Mouse (Mus musculus): ENCODE results near the gene Got1.

Gene Got1

DNA sequence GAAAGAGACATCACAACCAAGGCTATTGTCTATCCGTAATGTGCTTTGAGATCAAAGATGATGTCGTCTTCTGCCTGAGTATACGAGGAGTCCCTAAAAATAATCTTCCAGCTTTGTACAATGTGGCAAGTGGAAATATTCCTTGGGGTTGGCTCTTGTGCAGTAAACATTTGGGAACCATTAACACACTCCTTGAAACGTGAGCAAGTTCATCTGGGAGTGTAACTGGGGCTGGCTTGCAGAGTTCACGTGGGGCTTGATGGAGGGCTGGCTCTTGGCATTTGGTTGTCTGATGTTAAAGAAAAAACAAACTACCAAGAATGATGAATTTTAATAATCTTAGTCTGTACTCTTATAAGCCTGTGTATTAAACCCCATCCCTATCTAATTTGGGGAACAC lies 45.0 kb downstream of the Got1 start:
- DNase-seq (ENCODE audit: low spot score in 2 of 2): no peak

DNA sequence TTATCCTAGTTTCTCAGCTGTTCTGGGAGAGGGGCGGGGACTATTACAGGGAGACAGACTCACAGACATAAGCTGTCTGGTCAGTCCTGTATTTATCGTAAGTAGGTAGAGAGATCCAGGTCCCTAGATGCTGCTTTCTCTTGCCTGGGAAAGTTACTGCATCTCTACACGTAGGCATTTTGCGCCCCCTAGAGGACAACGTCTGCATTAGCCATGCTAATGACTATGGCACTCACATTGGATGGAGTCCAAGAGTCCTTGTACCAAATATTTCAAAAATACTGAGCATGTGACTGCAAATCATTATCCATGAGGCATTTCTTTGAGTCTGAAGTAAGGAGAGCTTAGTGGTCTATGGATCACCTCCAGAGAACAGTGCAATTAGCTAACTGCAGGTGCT lies 45.5 kb downstream of the Got1 start:
- peak; percentile 48 to 79 for DNase-seq (ENCODE audit: low spot score in 2 of 2)

DNA sequence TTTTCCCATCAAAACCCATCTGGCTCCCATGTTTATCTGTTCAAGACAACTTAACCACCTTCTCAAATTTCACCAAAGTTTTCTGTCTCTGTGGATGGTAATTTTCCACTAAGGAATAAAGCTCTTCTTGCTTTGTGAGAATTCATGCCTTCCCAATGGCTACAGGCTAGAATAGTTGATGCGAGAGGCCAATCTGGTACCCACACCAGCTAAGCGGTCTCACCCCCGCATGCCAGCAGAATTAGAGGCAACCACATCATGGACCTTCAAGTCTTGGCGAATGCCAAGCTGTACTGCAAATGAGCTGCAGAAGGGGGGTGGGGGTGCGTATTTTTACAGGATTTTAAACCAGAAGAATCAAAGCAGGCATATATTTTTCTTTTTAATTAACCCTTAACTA lies 47.0 kb downstream of the Got1 start:
- DNase-seq (ENCODE audit: low spot score in 2 of 2): no peak

DNA sequence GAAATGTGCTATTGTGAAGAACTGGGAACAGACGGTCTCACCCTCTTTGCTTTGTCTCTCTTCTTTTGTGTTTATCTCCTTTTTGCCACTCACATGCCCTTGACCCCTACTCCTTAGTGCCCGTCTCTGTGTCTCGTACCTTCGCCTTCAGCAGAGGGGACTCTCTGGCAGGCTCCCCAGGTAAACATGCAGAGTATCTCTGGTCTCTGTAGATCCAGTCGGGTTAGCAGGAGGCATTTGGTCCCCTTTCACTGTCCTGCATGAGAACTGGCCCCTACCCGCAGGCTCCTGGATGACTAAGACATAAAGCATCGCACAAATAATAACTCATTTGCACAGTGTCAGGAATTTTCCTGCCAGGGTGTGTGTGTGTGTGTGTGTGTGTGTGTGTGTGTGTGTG lies 48.3 kb downstream of the Got1 start:
- no peak for DNase-seq (ENCODE audit: low spot score in 2 of 2)

DNA sequence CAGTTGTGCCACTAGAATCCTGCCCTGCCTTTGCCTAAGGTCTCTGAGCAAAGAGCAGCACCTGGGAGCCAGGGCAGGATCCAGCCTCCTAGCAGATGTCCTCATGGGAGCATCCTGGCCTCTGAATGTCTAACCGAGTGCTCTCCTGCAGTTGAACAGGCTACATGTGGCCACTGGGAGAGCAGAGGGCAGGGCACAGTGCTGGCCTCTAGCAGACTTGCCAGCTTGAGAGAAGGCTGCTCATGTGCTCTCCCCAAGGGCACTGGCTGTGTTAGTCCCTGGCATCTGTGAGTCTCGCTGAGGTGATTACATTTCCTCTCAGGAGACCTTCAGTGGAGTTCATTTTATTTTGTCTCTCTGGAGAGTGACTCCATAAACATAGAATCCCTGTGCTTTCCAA lies 48.8 kb downstream of the Got1 start:
- no peak for DNase-seq (ENCODE audit: low spot score in 2 of 2)

DNA sequence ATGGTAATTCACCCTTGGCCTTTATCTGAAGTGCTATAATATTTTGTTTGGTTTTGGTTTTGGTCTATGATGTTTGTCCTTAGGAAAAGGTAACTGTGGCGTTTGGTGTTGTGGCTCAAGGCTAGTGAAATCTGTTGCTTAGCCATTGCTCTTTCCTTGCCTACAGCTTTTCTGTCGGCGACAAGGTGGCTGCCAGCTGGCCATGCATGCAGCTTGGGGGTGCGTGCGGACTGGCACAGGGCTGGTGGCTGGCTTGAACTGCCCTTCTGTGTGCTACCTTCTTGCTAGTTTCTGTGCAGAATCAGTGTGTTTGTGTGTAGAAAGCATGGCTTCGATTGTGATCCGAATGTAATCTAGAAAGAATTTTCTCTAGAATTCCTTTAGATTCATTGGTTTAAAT lies 51.6 kb downstream of the Got1 start:
- no peak for DNase-seq (ENCODE audit: low spot score in 2 of 2)

DNA sequence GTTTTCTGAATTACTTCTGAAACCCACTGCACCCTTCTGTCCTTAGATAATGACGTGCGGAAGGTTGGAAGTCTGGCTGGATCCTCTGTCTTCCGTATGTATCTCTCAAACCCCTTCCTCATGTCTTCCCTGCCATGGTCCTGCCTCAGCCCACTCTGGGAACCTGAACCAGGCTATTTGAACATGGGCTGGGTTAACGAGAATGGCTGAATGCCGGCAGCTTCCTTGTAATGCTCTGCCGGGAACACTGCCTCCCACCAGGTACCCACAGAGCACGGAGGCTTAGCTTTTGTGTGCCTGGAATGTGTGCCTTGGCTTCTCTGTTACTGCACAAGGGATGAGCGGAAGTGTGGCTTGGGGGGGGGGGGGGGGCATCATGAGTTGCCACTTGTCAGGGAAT lies 52.1 kb downstream of the Got1 start:
- DNase-seq (ENCODE audit: low spot score in 2 of 2): no peak

DNA sequence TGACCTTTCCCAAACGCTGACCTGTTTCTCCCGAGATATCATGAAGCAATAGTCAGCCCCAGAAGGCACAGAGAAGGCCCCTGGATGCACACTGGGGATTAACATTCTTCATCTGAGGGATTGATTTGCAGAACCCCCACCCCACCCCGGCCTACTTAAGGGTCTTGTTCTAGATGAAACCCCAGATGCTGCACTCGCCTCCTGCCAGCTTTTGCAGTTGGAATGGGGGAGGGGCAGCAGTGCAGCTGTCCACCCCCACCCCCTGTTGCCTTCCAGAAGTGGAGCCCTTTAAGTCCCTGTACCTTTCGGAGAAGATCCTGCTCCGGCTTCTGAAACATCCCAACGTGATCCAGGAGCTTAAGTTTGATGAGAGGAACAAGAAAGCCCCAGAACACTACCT lies 55.1 kb downstream of the Got1 start:
- DNase-seq (ENCODE audit: low spot score in 2 of 2): no peak

DNA sequence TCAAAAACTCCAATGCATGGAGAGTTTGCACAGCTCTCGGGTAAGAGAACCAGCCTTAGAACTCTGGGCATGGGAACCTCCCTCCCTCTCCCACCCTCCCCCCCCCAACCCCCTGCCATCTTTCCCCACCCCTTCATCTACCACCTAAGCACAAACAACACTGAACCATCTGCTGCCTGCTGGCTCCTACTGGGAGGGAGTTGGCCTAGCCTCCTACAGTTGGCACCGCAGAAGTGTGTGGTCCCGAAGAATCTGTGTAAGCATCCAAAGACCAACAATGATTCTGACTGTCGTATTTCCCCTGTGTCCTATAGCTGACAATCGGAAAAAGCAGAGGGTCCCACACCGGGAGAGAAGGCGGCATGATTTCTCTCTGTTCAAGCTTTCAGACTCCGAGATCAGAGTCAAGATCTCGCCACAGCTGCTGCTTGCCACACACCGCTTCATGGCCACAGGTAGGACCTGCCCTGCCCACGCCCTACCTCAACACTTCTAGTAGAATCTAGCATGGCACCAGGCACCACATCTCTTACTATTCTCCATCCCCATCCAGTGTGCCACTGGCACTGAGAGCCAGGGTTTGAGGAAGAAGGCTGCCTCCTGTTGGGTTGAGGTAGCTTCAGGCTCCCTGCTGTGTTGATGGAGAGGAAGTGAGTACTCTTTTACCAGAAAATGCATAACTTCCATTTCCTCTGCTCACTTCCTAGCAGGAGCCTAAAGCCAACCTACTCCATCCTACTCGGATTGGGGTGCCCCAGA lies 56.3 kb downstream of the Got1 start:
- no peak for DNase-seq (ENCODE audit: low spot score in 2 of 2)

DNA sequence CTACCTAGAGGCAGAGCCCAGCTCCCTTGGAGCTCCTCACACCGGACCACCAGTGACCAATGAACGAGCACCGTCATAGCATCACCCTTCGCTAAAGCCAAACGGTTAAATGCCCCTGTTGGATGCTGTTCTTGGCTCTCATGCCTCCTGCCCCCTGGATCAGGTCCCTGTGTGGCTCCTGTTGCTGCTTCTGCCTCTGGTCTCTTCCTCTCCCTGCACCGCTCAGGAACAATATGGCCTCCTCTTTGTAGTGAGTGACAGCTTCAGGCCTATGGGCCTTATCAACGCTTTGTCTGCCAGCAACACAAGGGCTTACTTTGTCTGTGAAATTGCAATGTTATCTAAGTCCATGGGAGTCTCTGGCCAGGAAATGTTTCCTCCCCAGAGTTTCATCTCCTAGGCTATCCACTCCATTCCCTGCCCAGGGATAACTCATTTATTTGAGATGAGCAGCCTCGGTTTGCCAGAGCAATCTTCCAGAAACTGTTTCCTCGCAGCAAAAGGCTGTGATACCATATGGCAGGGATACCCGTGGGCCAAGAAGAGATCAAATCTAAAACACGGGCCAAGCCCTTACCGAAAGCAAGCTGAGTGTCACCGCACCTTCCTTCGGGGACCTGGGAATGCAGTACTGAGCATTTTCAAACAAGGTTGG lies 58.7 kb downstream of the Got1 start:
- no peak for DNase-seq (ENCODE audit: low spot score in 2 of 2)

DNA sequence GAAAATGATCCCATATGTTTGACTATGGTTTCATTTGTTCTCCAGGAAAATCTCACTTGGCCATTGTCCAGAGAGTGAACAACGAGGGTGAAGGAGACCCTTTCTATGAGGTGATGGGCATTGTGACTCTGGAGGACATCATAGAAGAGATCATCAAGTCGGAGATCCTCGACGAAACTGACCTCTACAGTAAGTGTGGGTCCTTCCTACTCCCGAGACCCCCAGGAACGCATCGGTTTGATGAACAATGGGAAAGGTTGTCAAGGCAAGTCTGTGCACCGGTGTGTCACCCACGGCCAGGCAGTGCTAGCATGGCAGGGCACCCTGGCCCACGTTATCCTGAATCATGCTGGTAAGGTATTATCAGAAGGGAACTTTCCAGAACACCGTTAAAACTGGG lies 59.3 kb downstream of the Got1 start:
- no peak for DNase-seq (ENCODE audit: low spot score in 2 of 2)

DNA sequence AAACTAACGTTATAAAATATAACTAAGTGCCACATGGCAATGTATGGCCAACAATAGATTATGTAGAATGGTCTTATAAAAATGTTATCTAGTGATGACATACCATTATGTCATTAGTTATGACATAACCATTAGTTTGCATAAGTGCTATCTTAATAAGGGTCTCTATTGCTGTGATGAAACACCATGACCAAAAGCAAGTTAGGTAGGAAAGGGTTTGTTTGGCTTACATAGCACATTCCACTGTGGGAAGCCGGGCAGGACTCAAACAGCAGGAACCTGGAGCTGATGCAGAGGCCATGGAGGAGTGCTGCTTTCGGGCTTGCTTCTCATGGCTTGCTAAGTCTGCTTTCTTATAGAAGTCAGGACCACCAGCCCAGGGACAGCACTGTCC lies 60.1 kb downstream of the Got1 start:
- no peak for DNase-seq (ENCODE audit: low spot score in 2 of 2)

DNA sequence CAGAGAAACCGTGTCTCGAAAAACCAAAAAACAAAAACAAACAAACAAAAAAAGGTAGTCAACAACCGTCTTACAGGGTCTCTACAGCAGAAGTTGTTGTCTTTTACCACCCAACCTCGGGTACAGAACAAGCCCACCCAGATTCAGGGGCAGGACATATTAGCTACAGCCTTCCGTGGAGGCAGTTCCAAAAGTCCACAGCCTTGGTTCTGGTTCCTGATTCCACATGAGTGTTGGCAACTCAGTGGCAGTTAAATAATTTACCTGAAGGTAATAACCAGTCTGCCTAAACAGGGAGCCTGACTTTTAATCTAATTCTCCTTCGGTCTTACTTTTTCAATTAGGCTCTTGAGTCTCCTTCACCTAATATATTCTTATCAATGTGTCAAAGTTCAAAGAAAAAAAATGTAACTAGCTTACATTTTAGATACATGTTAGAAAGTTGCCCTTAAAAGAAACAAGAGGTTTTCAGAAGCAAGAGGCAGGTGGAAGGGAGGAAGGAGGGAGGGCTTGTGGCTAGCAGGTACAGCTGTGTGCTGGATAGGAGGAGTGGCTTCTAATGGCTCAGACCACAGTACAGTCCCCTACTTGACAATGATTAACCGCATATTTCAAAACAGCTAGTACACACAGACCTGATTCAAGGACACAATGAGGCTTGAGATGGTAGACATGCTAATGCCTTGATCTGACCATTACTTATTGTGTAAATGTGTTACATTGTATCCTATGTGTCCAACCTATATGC lies 60.7 kb downstream of the Got1 start:
- no peak for DNase-seq (ENCODE audit: low spot score in 2 of 2)

DNA sequence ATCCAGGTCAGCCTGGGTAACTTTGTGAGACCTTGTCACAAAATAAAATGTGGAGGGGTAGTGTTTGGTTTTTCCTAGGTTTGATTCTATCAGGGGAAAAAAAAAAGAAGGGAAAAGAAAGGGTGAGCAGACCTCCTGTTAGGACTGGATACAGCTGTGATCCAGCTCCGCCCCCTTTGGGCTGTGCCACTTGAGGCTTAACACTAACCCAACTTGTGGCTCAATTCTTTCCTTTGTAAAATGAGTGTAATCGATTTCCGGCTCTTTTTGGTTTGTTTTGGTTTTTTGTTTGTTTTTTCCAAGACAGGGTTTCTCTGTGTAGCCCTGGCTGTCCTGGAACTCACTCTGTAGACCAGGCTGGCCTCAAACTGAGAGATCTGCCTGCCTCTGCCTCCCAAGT lies 62.3 kb downstream of the Got1 start:
- DNase-seq (ENCODE audit: low spot score in 2 of 2): no peak

DNA sequence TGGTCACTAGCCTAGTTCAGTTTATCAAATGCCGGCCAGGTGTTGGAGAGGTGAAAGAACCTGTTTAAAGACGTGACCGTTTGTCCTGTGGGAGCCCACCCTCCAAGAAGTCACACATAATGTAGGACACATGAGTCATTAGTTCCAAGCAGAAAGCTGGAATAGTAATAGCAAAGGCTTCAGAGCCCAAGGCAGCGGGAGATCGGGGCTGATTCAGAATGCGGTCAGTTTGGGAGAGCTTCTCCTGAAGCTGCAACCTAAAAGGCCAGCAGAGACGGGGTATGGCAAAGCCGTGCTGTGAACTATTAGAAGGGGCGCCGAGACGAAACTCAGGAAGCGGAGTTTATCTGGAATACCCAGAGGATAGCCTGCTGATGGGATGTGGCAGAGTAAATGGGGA lies 63.9 kb downstream of the Got1 start:
- DNase-seq (ENCODE audit: low spot score in 2 of 2): no peak

DNA sequence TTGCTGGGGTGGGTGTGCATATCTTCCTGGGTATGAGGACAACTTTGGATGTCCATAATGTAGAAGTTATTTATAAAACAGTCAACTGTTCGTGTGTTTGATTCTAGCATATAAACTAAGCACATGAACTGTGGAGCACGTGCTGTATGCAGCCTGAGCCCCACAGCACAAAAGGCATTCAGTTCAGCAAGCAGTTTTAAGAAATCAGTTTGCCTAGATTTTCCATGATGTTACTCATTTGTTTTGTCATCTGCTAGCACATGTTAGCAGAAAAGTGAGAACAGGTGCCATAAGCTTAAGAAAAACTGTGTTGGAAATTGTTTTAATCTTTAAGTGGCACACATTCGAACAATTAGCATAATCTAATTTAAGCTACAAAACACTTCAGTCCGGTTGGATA lies 64.5 kb downstream of the Got1 start:
- DNase-seq (ENCODE audit: low spot score in 2 of 2): no peak

DNA sequence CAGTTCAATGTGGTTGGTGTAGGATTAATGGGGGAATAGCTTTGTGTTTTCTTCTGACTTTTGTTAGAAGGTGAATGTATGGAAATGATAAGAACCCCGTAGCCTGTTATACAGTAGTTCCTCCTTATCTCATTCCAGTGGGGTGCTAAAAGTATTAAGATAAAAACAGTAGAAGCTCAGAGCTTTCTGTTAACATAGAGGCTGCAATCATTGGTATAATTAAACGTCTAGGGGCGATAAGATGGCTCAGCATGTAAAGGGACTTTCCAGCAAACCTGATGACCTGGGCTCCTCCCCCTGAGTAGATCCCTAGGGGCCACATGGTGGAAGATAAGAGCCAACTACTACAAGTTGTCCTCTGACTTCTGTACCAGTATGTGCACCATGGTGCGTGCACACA lies 71.4 kb downstream of the Got1 start:
- no peak for DNase-seq (ENCODE audit: low spot score in 2 of 2)

DNA sequence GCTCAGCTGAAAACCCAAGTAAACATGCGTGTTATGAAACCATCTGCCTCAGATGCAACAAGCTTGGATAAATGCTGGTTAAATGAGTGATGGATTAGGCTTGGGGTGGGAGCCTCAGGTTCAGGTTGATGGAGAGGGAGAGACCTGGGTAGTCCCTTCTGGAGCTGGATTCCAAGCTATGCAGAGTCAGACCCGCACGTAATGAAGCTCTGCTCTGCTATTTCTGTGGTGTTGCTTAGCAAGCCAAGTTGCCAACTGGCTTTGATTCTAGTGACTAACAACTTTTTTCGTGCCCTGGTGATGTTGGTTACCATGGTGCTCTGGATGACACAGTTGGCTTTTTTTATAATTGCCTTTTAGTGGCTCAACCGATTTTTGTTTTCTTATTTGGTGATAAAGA lies 72.2 kb downstream of the Got1 start:
- DNase-seq (ENCODE audit: low spot score in 2 of 2): no peak

DNA sequence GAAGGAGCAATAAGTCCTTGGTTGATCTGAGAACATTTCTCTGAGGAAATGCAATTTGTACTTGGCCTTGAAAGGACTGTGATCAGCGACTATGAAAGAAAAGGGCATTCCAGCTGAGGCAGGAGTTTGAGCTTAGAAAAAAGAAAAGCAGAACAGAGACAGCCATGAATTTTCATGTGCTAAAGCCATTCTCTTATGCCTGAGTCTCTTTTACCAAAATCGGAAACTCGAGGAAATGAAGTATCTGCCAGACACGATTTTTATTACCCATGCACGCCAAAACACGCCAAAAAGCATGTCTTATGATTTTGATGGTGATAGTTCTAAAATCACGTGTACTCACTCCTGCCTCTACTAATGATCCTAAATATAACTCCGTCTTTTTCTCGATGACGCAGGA lies 72.8 kb downstream of the Got1 start:
- no peak for DNase-seq (ENCODE audit: low spot score in 2 of 2)
